Mouse (Mus musculus) cerebellum, postnatal 36 days (tissue): ENCODE measurements around the gene Hist1h2af.
"Not testable (repeated sequence)": the region's sequence is repeated elsewhere in the genome, so short reads cannot be mapped to it uniquely, and the experiment has no call there.

Source experiments
- DNase-seq, 2 experiments: peaks; one replicate each; pipeline ENCODE4 v3.0.0; 2021 to 2022; ENCODE audit warnings: mixed read lengths in 2 of 2

The Hist1h2af gene

GRCm38 (mm10) chr13:23561531-23561882, 27.8 kb downstream of the Hist1h2af start:
- DNase-seq, result not testable (repeated sequence)

- peak; percentile 86 to 89 for DNase-seq
These were observed 28.4 kb downstream of the Hist1h2af start, which contains the start of gene Hist1h3e for GRCm38 (mm10) chr13:23561883-23562659. Hist1h3e (minus strand) TSS chr13:23562369.

GRCm38 (mm10) chr13:23562699-23563462, 29.2 kb downstream of the Hist1h2af start:
- DNase-seq, result peak in 1 of 2 experiments; percentile 43

- no peak for DNase-seq
These were observed 30.8 kb downstream of the Hist1h2af start for GRCm38 (mm10) chr13:23564482-23564881.

- DNase-seq, result not testable (repeated sequence)
These were observed 36.7 kb downstream of the Hist1h2af start for GRCm38 (mm10) chr13:23570261-23571021.

- DNase-seq, result peak; percentile 52 to 73
These were observed 37.4 kb downstream of the Hist1h2af start, which contains the start of the genes Hist1h2ae and Hist1h2bg for GRCm38 (mm10) chr13:23571022-23571503. Hist1h2ae (minus strand) TSS chr13:23571220. Hist1h2bg (plus strand) TSS chr13:23571396.

- DNase-seq, result not testable (repeated sequence)
These were observed 38.0 kb downstream of the Hist1h2af start for GRCm38 (mm10) chr13:23571504-23572217.

- DNase-seq, result no peak
These were observed 38.7 kb downstream of the Hist1h2af start for GRCm38 (mm10) chr13:23572218-23573033.

GRCm38 (mm10) chr13:23573034-23573897, 39.6 kb downstream of the Hist1h2af start:
- DNase-seq, result not testable (repeated sequence)

GRCm38 (mm10) chr13:23573898-23574524, 40.3 kb downstream of the Hist1h2af start, which contains the start of the genes Hist1h2bf and Hist1h2ad:
Hist1h2bf (minus strand) TSS chr13:23574196.
Hist1h2ad (plus strand) TSS chr13:23574381.
- DNase-seq, result peak; percentile 67 to 82

- not testable (repeated sequence) for DNase-seq
These were observed 41.0 kb downstream of the Hist1h2af start for GRCm38 (mm10) chr13:23574546-23575170.

GRCm38 (mm10) chr13:23575271-23575851, 41.7 kb downstream of the Hist1h2af start, which contains the start of gene Hist1h3d:
Hist1h3d (plus strand) TSS chr13:23575763.
- DNase-seq, result peak in 1 of 2 experiments; percentile 39

GRCm38 (mm10) chr13:23575864-23576313, 42.2 kb downstream of the Hist1h2af start:
- not testable (repeated sequence) for DNase-seq

- no peak for DNase-seq
These were observed 42.7 kb downstream of the Hist1h2af start for GRCm38 (mm10) chr13:23576351-23576881.

- no peak for DNase-seq
These were observed 43.4 kb downstream of the Hist1h2af start for GRCm38 (mm10) chr13:23576906-23577639.

GRCm38 (mm10) chr13:23577835-23578234, 44.1 kb downstream of the Hist1h2af start:
- no peak for DNase-seq
